Mouse (Mus musculus): ENCODE results near the gene Il7r. TPM values are rescaled to one million over a fixed set of nuclear protein-coding genes. Genes with fewer than 3 reads are reported as not detected.
"Not testable (repeated sequence)": the region's sequence is repeated elsewhere in the genome, so short reads cannot be mapped to it uniquely, and the experiment has no call there.

Il7r gene
- total RNA-seq (2021), result under 1 TPM in 1 of 2 experiments, not detected in 1; 0.56 TPM
- long read RNA-seq, experiment 1, result 0 reads
- long read RNA-seq, experiment 2, result 0 reads

DNA sequence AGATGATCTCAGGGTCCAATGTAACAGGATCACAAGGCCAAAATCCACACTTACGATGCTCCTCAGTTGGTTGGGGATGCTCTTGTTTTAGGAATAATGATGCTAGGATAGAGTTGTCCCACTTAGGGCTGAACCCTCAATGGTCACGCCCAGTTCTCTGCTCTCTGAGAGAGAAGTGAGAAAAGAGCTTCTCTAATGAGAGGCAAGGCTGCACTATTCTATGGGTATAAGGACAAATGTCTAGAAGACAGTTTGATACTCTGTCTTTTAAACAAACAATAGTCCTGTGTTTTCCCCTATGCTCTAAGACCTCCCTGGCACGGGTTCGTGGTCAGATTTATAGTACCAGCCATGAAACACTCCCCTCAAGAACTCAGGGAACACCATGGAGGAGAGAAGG lies at the start of gene Il7r:
Gene Il7r (minus strand): TSS at position 101 of the 400 bp plus-strand sequence.
- DNase-seq, result no peak
- no peak within 1 kb of the TSS for H3K27ac ChIP-seq
- intact Hi-C loops (cut with DNase I), result no loop called here
- H3K4me3 ChIP-seq, result no peak within 1 kb of the TSS
- no peak for TF ChIP-seq CTCF (IDR thresholded peaks at IDR 0.05)

- no peak; the same call in 1 of the 2 replicates for TF ChIP-seq CTCF (IDR thresholded peaks at IDR 0.05)
- Histone ChIP-seq H3K4me3 (no peak overlapping the region), H3K27ac (no peak overlapping the region)
- DNase-seq, result no peak
- intact Hi-C loops (cut with DNase I), result no loop called here
Measured at GRCm38 (mm10) chr15:9577303-9577702, 47.3 kb upstream of the Il7r start.

DNA sequence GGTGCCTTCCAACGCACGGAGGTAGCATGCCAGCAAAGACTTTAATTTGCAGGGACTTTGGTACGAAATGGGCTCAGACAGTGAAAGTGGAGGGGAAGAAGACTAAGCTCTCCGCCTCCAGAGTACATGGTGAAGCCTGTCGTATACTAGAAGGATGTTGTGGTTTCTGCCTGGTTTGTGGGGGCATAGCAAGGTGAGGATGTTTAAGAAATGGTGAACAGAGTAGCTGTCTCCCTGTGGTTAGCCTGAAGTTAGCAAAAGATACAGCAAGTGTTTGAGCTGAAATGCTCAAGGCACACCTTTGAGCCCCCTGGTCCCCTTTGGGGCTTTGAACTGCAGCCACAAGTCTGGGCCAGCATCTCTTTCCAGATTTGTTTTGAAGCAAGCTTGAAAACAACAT lies 44.8 kb upstream of the Il7r start:
- DNase-seq, result no peak
- H3K27ac ChIP-seq, result no peak overlapping the region
- H3K4me3 ChIP-seq, result no peak overlapping the region
- intact Hi-C loops (cut with DNase I), result no loop called here
- TF ChIP-seq CTCF (IDR thresholded peaks at IDR 0.05), result no peak

DNA sequence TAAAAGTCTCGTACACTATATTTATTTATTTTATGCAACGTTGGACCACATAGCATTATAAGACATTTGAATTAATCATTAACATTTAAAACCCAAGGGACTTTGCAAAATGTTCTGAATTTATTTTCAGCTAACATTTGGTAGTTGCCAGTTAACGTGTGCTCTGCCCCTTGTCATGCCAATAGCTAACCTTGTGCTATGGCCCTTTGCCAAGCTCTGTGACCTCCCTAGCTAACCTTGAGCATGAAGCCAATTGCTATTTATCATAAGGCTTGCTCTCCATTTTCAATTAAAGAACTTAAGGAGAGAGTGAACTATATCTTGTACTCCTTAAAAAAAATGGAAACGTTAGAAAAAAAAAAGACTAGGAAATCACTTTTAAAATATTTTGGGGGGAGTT lies 43.4 kb upstream of the Il7r start:
- no peak for DNase-seq
- TF ChIP-seq CTCF (IDR thresholded peaks at IDR 0.05), result no peak
- intact Hi-C loops (cut with DNase I), result no loop called here
- Histone ChIP-seq H3K4me3 (no peak overlapping the region), H3K27ac (no peak overlapping the region)

DNA sequence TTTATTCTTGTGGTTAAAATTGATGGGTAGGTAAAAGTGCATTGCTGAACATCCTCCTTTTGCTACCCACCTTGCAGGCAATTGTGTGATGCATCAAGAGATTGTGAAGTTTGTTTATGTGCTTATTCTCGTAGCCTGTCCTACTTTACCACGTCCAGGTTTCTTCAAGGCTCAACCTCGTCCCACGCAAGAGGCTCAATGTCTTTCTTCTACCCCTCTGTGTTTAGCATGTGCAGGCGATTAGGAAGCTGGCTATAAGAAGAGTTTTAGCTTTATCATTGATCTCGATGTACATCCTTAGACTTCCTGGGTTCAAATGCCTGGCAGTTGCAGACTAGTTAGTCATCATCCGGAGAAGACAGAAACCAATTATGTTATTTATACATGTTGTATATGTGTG lies 42.7 kb upstream of the Il7r start:
- H3K27ac ChIP-seq, result no peak overlapping the region
- no peak overlapping the region for H3K4me3 ChIP-seq
- no peak for TF ChIP-seq CTCF (IDR thresholded peaks at IDR 0.05)
- no peak for DNase-seq
- intact Hi-C loops (cut with DNase I), result no loop called here

DNA sequence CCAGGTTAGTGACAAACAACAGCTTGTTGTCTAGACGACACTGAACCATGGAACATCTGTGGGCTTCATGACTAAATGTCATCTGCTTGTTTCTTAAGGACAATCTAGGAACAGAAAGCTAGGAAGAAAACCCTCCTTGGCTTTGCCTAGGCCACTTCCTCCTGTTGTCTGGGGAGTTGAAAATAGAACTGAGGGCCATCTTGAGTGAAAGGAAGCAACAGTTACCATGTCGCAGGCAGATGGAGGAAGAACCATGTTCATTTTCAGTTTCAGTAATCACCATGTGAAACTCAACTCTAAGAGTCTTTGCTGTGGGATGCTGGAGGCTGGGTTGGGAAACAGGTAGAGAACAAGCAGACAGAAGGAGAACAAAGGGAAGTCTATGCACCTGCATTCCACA lies 41.9 kb upstream of the Il7r start:
- intact Hi-C loops (cut with DNase I), result no loop called here
- no peak for DNase-seq
- Histone ChIP-seq H3K4me3 (no peak overlapping the region), H3K27ac (no peak overlapping the region)
- no peak for TF ChIP-seq CTCF (IDR thresholded peaks at IDR 0.05)

- intact Hi-C loops (cut with DNase I), result no loop called here
- Histone ChIP-seq H3K4me3 (no peak overlapping the region), H3K27ac (no peak overlapping the region)
- no peak for TF ChIP-seq CTCF (IDR thresholded peaks at IDR 0.05)
- no peak for DNase-seq
Measured at GRCm38 (mm10) chr15:9567316-9567715, 37.3 kb upstream of the Il7r start.

DNA sequence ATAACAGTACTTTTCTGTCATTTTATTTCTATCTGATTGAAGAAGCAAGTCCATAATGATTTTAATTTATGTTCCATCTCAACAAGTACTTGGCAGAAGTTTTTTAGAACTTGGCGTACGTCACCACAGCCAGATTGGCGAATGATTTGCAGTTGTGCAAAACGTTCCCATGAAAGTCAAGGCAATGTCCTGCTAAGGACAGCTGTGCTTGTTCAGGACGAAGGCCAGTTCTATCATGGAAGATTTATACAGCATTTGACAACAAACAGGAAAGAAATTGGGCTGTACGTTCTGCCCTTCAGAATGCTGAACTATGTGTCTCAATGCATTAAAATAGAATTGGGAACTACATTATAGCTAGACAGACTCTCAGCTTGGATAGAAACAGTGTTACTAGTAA lies 35.4 kb upstream of the Il7r start:
- no peak overlapping the region for H3K4me3 ChIP-seq
- intact Hi-C loops (cut with DNase I), result no loop called here
- no peak for DNase-seq
- TF ChIP-seq CTCF (IDR thresholded peaks at IDR 0.05), result no peak
- H3K27ac ChIP-seq, result no peak overlapping the region

- H3K27ac ChIP-seq, result no peak overlapping the region
- no peak for DNase-seq
- no peak overlapping the region for H3K4me3 ChIP-seq
- intact Hi-C loops (cut with DNase I), result no loop called here
- no peak for TF ChIP-seq CTCF (IDR thresholded peaks at IDR 0.05)
Measured at GRCm38 (mm10) chr15:9564156-9564555, 34.2 kb upstream of the Il7r start.

GRCm38 (mm10) chr15:9557264-9557663 lies 27.3 kb upstream of the Il7r start:
- H3K27ac ChIP-seq; H3K4me3 ChIP-seq; intact Hi-C loops (cut with DNase I); DNase-seq: not testable (repeated sequence)

DNA sequence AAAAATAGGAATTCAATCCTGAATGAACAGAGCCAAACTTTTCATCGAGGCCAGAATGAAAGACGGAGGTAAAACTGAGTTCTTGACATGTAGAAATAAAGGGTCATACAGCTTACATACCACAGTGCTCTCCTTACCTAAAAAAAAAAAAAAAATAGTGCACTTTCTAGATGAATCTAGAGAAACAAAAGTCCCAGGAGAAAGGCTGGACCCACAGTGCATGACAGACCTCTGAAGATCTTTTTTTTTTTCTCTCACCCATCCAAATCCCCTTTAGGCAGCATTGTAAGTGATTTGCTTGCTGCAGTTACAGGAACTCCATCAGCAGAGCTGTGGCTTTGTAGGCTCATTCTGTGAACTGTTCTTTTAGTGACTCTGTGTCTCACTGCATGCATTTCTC lies 19.0 kb upstream of the Il7r start:
- no peak for TF ChIP-seq CTCF (IDR thresholded peaks at IDR 0.05)
- intact Hi-C loops (cut with DNase I), result no loop called here
- no peak overlapping the region for H3K4me3 ChIP-seq
- no peak overlapping the region for H3K27ac ChIP-seq
- no peak for DNase-seq

DNA sequence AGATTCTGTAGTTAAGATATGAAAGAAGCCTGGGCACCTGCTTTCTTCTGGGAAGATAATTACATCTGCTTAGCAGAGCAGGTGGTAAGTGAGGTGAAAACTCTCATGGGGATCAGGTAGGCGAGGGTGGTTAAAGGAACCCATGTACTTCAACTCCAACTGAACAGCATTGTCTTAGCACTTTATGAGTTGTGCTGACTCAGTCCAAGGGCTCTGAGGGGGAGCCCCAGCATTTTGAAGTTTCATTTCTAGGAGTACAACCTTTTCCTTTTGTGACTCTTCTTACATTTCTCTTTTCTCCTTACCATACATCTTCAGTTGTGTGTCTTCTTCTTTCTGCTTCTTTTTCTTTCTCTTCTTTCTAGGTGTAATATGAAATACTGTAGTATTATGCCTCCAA lies 5.2 kb upstream of the Il7r start:
- intact Hi-C loops (cut with DNase I), result no loop called here
- no peak for DNase-seq
- H3K4me3 ChIP-seq, result no peak overlapping the region
- H3K27ac ChIP-seq, result no peak overlapping the region
- no peak for TF ChIP-seq CTCF (IDR thresholded peaks at IDR 0.05)

DNA sequence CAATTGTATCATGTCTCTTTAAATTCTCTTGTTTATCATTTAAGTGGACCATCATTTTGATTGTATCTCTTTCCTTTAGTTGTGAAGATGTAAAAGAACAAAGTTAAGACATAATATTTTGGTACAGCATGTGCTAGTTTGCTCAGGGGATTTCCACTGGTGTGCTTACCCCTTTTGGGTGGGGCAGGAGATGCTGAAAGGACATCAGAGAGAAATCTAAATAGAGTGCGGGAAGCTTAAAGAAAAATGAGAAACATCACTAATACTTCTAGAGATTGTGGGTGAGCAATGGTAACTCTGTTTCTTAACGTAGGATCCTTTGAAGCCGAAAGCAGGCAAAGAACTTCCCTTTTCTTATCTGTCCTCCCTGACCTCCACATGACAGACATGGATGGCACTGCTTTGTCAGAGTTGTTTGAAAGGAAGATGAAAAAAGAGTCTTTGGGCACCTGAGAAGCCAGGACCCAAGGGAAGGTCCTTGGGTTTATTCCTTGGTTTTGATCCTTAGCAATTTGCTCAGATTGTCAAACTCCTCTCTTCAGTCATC lies 3.5 kb upstream of the Il7r start:
- no peak overlapping the region for H3K4me3 ChIP-seq
- no peak overlapping the region for H3K27ac ChIP-seq
- intact Hi-C loops (cut with DNase I), result no loop called here
- no peak for TF ChIP-seq CTCF (IDR thresholded peaks at IDR 0.05)
- no peak for DNase-seq

DNA sequence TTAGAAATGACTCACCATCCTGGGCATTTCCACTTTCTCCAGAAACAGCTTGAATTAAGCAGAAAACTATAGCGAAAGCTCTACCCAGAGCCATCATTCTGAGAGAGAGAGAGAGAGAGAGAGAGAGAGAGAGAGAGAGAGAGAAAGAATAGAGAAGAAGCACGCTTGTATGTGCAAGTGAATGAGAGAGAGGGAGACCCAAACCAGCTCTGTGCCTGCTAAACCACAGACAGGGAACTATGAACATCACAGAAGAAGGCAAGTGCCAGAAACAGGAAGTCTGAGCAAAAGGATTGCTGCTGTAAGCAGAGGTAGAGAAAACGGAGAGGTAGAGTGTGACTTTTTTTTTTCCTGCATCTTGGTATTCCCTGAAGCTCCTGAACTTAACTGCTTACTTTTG lies 330 bp downstream of the Il7r start:
- DNase-seq, result no peak
- Histone ChIP-seq H3K4me3 (no peak overlapping the region), H3K27ac (no peak overlapping the region)
- no peak for TF ChIP-seq CTCF (IDR thresholded peaks at IDR 0.05)
- intact Hi-C loops (cut with DNase I), result no loop called here

All from gastrocnemius, adult 2 months (tissue).